Mouse (Mus musculus): ENCODE data around the gene Tlk1. TPM values are rescaled to one million over a fixed set of nuclear protein-coding genes. Genes with fewer than 3 reads are reported as not detected.

The Tlk1 gene
- total RNA-seq, 2 experiments from 2014 or later: 48.2 to 64.3 TPM

DNA sequence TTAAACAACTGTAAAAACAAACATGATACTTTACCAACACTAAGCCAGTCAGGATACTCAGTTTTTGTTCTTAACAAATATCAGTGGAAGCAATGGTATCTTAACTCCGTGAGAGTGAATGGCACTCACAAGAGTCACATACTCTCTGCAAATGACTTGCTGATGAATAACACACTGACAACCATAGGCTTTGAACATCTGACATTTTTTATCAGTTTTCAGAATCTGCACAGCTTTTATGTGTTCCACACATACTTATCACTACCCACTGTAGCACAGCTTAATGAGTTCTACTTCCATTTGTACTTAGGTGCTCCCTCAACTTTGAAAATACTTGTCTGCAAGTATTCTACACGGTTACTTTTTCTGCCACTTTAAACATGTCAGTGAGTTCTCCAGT, 35.3 kb downstream of the Tlk1 start:
- DNase-seq: no peak

DNA sequence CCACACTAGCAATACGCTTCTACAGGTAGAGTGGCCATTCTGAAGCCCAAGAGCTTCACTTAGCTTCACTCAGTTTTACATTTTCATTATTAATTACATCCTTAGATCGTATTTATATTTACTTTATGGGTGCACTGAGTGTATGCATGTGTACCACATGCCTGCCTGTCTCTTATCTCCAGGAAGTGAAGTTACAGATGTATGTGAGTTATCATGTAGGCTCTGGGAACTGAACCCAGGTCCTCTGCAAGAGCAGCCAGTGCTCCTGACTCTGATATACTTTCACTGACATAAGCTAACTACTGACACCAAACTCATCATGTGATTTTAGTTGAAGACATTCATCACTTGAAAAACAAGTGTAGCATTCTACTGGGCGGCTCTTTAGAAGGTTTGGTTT, 36.2 kb downstream of the Tlk1 start:
- DNase-seq: no peak

DNA sequence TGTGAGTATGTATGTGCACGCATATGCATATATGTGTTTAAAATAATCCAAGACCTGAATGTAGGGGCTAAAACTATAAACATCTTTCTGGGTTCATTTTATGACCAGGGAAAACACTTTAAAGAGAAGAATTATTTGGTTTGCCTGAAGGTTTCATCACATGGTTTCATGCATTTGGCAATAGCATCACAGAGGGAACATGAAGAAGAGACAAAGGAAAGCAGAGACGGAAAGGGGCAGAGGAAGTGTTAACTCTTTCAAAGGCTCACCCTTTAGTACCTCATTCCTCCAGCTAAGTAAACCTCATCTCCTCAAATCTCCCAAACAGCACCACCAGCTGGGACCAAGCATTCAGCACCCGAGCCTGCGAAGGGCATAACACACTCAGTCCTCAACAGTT, 41.1 kb downstream of the Tlk1 start:
- no peak for DNase-seq

DNA sequence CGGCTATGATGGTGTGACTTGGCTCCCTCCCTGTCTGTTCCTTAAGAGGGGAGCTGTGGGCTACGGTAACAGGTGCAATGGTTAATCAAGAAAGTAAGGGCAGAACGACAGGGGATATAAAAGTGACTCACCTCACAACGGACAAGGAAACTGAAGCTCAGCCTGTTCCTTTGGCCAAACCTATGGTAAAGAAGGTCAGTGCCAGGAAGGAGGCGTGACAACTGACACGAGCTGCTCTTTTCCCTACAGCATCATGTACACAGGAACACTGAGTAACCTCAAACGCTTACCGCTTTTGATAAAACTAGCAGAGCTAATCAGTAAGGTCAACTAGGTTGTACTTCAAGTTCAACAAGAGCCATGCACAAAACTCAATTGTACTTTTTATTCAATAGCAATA, 42.0 kb downstream of the Tlk1 start:
- DNase-seq: no peak

DNA sequence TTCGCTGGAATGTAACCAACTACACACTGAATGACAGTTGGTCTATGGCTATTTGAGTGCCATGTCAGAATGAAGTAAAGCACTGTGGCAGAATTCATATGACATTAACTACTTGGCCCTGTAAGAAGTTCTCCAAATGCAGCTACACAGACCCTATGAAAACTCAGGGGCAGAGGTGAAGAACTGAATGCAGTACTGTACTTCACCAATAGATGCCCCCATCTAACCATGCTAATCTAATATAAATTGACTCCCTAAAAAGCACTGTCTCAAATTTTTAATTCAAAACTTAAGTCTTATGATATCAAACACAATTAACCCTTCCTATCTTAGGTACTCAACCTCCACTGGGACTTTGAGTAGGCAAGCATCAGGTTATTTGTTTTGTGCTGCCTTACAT, 45.9 kb downstream of the Tlk1 start:
- no peak for DNase-seq

DNA sequence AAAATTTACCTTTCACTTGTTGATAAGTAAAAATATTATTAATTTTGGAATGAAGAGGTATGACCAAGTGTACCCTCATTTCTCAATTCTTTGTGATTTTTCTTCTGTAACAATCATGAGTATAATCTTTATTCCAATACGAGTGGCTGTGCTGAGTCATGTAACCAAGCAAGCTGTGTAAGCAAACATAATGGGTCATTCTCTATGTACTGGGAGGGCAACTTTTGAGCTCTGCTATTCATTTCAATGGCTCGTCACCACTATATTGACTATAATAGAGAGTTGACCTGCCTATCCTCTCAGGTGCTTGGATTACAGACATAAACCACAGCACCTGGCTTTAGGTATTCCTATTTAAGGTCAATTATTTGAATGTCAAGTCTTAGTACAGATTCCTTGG, 48.8 kb downstream of the Tlk1 start:
- DNase-seq: no peak

DNA sequence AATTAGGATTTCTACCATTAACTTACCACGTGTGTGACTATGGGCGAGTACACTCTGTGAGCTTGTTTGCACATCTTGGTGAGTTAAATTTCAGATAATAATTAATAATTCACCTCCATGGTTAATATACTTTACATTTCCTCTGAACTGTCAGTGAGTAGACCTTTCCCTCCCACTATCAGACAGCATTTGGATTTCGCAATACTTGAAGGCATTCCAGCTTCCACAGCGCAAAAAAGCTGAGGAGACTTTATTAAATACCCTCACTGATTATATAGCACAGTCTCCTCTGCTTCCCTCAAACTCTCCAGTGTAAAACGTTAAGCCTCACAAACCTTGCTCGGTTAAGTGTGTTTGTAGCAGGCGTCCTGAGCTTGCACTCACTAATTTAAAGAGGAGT, 60.8 kb downstream of the Tlk1 start:
- peak; percentile 8 to 21 for DNase-seq

DNA sequence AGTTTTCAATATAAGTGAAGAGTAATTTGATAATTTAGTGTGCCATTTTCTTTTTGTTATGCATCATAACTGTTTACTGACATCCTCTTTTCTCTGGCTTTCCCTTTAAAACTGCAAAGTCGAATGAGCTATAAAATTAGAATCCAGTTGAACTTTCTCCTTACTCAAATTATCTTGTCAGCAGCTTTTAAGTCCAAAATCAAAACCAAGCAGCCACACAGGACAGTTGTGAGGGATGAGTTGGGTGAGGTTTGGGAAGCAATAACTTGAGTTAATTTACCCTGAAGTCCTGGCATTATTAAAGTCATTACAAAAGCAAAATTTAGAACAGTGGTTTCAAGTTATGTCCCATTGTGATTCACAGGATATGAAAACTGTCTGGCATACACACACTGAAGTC, 62.8 kb downstream of the Tlk1 start:
- DNase-seq: no peak

DNA sequence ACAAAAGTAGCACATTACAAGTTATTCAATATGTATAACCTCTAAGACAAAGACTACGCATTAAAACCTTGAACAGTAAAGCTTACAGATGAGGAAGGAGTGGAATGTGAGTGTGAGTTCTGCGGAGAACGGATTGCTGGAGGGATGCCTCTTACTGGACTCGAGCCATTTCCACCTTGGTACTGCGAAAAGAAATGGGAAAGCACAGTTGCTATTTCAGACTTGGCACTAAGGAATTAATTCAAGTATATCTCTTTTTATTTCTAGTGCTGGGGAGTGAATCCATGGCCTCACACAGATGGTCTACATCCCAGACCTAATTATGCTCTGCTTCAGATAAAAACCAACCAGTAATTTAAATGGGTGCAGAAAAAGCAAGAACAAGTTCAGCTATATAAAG, 73.4 kb downstream of the Tlk1 start:
- no peak for DNase-seq

DNA sequence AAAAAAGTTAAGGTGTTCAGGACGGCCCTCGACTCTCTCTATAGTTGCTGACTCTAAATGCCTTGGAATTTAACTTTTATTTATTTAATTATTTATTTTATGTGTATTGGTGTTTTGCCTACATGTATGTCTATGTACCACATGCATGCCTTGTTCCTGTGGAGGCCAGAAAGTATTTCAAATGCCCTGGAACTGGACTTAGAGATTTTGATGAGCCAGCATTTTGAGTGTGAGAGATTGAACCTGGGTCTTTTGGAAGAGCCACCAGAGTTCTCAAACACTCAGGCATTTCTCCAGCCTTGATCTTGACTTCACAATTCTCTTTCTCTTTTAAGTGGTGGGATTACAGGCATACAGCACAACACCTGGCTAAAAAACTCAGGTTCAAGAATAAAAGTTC, 73.9 kb downstream of the Tlk1 start:
- DNase-seq: no peak

DNA sequence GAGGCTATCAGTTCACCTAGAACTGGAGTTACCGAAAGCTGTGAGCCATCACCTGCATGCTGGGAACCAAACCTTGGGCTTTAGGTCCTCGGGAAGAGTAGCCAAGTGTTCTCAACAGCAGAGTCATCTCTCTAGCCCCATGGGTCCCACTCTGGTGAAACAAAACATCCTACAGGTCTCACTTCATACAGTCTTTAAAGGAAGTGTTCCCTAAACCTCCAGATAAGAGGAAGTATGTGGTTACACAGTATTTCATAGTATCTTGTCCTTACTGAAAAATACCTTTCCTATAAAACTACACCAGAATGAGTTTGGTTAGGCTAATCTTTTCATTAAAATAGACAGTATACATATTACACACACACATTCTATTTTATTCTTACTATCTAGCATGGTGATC, 82.9 kb downstream of the Tlk1 start:
- no peak for DNase-seq

DNA sequence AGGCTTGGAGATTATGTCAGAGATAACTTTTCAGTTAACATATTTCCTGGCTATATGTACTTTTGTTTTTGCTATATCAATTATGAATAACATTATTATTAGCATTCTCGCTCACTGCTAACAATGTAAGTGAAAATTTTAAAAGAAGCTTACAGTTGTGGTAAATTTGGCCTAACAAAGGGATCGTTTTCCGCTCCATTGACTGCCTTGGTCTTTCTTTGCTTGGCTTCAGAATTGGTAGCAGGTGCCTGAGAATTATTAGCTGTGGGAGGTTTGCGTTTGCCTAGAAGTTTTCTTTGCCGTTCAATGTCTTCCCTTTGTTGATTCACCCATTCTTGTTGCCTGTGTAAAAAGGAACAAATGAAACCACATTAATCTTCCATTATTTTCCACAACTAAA, 83.6 kb downstream of the Tlk1 start:
- no peak for DNase-seq

DNA sequence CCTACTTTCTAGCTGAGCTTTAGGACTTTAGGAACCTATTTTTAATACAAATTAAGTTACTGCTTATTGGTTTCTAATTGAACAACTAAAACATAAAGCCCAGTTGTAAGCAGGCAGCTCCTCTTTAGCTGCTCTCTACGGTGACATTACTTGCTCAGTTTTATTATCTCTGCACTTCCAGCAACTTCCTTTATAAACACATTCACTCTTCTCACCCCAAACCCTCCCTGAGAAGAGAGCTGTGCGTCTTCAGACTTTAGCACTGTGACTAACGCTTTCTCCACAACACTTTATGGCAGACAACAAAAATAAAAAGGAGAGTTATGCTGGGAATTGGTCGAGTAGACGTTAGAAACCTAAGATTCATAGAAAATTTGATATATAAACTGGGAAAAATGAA, 89.5 kb downstream of the Tlk1 start:
- DNase-seq: no peak

DNA sequence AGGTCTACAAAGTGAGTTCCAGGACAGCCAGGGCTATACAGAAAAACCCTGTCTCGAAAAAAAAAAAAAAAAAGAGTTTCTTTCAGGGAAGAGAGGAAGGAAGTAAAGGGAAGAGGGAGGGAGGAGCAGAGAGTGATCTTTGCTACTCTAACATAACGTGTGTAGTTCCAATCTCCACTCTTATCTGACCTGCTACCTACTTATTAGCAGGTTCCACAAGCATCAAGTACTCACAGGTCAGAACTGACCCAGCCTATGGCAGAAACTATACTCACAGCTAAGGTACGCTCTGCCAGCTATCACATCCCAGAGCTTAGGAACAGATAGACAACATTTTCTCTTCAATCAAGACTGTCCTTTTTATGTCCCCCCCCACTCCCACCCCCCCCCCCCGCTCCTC, 90.0 kb downstream of the Tlk1 start:
- no peak for DNase-seq

DNA sequence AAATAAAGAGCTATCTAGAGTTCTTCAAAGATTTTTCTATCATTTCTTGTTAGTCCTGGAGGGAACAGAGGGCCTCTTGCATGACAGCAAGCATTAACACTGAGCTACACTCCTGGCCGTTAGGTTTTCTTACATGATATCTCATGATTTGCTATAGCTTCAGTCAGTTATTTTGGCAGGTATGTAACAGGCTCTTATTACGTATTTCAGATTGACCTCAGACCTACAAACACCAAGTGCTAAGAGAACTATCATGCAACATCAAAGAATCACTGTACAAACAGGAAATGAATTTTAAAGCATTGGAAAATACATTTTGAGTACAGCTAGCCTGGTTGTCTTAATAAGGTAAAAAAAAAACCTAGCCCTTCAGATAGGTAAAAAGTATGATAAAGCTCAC, 98.4 kb downstream of the Tlk1 start:
- no peak for DNase-seq

DNA sequence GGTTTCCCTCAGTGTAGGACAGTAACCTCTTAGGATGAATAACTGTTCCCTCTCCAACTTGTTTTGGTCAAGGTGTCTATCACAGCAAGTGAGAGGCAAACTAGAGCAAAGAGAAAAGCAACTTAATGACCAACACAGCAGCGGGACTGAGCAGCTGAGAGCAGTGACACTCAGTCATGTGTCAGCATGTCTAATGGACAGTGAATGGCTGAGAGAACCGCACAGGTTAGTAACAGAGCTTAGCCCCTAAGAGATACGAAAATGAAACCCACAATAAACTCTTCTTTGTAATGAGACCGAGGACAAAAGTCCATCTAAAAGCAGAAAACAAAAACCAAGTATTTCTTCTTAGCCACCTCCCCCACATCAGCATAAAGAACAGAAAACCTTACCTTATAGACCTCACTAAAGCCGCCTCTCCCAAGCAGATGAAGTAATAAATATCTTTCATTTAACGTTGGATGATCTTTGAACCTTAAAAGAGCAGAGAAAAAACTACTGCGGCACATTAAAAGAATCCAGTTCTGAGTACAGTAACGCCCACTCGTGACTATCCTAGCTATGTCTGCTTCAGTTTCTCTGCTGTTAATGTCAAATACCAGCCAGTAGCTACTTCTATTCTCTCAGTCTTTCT, 101.8 kb downstream of the Tlk1 start:
- no peak for DNase-seq

DNA sequence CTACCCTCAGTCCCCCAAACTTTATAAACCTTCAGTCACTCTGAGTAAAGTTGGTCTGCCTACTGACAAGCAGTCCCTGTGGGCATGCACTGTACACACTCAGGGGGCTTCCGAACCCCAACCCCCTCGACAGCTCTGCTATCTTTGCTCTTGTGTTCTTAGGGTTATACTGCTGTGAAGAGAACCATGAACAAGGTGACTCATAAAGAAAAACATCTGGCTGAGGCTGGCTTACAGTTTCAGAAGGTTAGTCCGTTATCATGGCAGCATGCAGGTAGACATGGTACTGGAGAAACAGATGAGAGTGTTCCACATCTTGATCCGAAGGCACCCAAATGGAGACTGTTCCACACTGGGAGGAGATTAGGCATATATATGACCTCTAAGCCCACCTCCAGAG, 114.7 kb downstream of the Tlk1 start:
- no peak for DNase-seq

DNA sequence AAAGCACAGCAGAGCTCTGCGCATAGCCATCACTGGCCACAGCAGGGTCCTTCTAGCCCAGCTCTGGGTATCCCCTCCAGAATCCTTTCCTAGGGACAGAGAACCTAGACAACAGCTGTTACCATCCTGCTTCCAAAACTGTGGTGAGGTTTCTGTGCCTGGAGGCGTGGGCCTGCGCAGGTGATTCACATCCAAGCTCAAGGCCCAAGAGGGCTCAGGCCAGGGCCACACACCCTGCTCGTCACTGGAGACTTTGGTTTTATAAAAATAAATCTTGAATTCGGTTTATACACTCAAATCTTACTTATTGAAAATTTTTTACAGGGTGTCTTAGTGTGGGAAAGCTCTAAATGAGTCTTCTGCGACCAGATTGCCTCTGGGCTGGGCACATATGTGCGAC, 115.3 kb downstream of the Tlk1 start:
- DNase-seq: no peak

DNA sequence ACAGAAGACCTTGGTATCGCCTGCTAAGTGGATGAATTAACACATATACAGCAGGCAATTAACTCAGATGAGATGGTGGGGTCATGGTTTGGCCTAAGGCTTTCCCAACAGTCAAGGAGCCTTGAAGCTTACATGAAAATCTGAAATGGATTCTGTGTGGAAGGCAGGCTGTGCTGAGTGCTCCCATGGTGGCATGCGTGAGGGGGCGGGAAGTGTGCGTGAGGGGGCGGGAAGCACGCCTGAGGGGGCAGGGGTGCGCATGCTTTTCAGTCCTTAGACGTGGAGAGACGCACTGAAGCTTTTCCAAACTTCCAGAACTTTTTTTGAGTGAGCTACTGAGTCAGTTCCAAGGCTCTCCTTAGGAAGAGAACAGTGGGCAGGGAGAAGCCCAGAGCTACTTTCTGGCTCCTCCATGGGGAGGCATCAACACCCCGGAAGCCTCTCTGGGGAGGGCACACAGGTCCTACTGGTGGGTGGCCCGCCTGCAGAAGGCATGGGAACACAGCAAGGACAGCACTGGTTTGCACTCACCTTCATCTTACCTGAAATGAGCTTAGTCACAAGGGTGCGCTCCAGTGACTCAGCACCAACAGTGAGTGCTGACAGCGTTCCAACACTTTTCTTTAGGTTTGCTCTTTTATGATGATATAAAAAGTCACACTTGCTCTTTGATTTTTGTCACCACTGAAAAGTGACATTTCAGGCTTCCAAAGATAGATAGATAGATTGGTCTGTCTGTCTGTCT, 116.4 kb downstream of the Tlk1 start:
- DNase-seq: no peak

DNA sequence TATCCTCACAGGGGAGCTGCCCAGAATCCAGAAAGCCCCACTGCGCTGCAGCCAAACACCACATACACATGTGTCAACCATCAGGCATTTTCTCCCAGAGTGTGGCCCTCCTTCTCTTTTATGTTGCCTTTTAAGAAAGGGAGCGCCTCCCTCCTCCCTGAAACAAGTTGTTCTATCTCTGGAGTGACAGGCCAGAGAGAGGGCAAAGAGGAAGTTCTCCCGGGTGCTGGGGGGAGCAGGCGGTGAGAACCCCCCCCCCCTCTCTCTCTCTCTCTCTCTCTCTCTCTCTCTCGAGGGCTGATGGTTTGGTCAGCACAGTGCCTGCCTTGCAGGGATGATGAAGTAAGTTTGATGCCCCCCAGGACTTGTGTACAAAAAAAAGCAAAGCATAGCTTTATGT, 123.1 kb downstream of the Tlk1 start:
- no peak for DNase-seq

DNA sequence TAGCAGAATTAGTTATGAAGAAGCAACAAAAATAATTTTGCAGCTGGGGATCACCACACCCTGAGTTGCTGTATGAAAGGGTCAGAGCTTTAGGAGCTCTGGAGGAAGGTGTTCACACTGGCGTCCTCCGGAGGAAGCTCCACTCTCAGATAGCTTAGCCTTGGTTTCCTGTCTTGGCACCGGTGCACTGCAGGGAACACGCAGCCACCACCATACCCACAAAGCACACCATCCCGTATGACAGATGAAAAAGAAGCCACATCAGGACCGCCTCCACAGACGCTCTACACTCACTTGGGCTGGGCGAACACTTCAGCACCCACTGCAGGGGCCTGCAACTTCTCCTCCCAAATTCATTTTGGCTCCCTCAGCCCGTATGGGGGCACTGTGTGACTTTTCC, 124.0 kb downstream of the Tlk1 start:
- DNase-seq: no peak

DNA sequence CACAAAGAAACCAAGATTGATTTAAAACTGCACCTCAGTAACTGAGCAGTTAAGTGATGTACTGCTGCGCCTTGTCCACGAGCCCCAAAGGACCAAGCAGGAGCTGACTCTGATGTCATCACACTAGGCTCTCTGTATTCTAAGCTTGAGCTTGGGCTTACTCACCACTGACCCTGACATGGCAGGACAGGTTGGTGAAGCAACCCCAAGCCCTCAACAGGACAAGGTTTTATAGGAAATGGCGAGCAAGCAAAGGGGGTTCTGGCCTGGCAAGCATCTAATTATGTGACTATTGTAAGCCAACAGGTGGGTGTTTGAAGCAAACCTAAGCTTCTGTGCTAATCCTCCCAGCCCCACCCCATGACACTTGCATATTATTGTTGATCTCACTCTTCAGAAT, 124.7 kb downstream of the Tlk1 start:
- peak; percentile 22 to 50 for DNase-seq

DNA sequence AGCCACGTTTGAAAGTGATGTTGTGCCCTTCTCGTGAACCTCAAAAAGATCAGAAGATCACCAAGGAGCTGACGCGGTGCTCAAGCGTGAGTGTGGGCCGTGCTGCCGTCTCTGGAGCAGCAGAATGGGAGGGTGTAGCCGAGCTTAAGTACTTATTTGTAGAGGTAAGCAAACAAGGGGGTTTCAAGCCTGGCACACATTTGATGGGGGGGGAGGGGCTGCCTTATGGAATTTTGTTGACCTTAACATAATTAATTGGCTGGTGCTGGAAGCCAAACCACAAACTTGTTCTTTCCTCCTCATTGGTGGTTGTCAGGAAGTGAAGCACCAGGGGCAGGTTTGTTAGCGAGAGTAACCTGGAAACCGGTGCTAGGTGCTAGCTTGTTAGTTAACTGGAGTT, 129.8 kb downstream of the Tlk1 start:
- DNase-seq: no peak

DNA sequence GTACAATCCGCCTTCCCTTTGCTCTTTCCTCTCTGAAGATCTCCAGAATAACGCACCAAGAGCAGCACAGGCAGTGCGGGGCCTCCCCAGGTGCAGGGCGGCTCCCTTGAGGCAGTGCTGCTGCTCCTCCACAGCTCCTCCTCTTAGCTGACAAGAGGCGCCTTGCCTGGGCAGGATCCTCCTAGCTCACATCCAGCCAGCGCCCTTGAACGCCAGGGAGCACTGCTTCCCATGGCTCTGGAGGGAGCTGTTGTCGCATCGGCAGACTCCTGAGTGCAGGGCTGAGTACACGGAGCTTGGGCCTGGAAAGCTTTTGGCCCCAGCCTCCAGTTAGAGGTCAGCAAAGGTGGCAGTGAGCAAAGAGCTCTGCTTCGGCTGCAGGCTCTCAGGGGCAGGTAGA, 135.3 kb downstream of the Tlk1 start:
- no peak for DNase-seq

All from adrenal gland, postnatal 36 days (tissue).